Mouse (Mus musculus): Measurements from ENCODE around the gene Hpf1. TPM values are rescaled to one million over a fixed set of nuclear protein-coding genes. Genes with fewer than 3 reads are reported as not detected.

Hpf1 gene
- total RNA-seq (2021): 10 to 100 TPM; 52.6 TPM
- long read RNA-seq, experiment 1, transcript Hpf1-201 (8 exons, 1,191 nt): major isoform, 74 of 97 reads
- long read RNA-seq, experiment 1, transcript Hpf1-205 (7 exons, 1,000 nt): minor isoform, 5 of 97 reads
- long read RNA-seq, experiment 1, partial matches to known transcripts: 3 of 97 reads
- long read RNA-seq, experiment 1, other reads (novel, unspliced or antisense): 12 of 97 reads
- long read RNA-seq, experiment 2, transcript Hpf1-205 (7 exons, 1,000 nt): minor isoform, 6 of 71 reads
- long read RNA-seq, experiment 2, transcript Hpf1-201 (8 exons, 1,191 nt): major isoform, 52 of 71 reads
- long read RNA-seq, experiment 2, partial matches to known transcripts: 4 of 71 reads
- long read RNA-seq, experiment 2, other reads (novel, unspliced or antisense): 6 of 71 reads

GRCm38 (mm10) chr8:60889843-60890519 lies at the start of gene Hpf1:
TSS of gene Hpf1 (plus strand) at chr8:60890418.
- peak; percentile 88 to 93 for DNase-seq (ENCODE audit: low spot score in 2 of 2)

- DNase-seq (ENCODE audit: low spot score in 2 of 2): no peak
Observed at GRCm38 (mm10) chr8:60842388-60842787, 47.8 kb upstream of the Hpf1 start.

GRCm38 (mm10) chr8:60857559-60857958 lies 32.7 kb upstream of the Hpf1 start:
- no peak for DNase-seq (ENCODE audit: low spot score in 2 of 2)

- DNase-seq (ENCODE audit: low spot score in 2 of 2): no peak
Observed at GRCm38 (mm10) chr8:60858091-60858490, 32.1 kb upstream of the Hpf1 start.

- DNase-seq (ENCODE audit: low spot score in 2 of 2): no peak
Observed at GRCm38 (mm10) chr8:60858911-60859476, 31.2 kb upstream of the Hpf1 start.

GRCm38 (mm10) chr8:60859605-60860004 lies 30.6 kb upstream of the Hpf1 start:
- DNase-seq (ENCODE audit: low spot score in 2 of 2): peak; percentile 72 to 78

GRCm38 (mm10) chr8:60860749-60861148 lies 29.5 kb upstream of the Hpf1 start:
- DNase-seq (ENCODE audit: low spot score in 2 of 2): no peak

- DNase-seq (ENCODE audit: low spot score in 2 of 2): no peak
Observed at GRCm38 (mm10) chr8:60861783-60862182, 28.4 kb upstream of the Hpf1 start.

GRCm38 (mm10) chr8:60864875-60865274 lies 25.3 kb upstream of the Hpf1 start:
- DNase-seq (ENCODE audit: low spot score in 2 of 2): no peak

- peak; percentile 65 to 83 for DNase-seq (ENCODE audit: low spot score in 2 of 2)
Observed at GRCm38 (mm10) chr8:60865504-60866114, 24.6 kb upstream of the Hpf1 start.

GRCm38 (mm10) chr8:60867468-60868115 lies 22.6 kb upstream of the Hpf1 start:
- DNase-seq (ENCODE audit: low spot score in 2 of 2): peak; percentile 39 to 56

- no peak for DNase-seq (ENCODE audit: low spot score in 2 of 2)
Observed at GRCm38 (mm10) chr8:60868236-60868965, 21.8 kb upstream of the Hpf1 start.

GRCm38 (mm10) chr8:60869761-60870160 lies 20.5 kb upstream of the Hpf1 start:
- no peak for DNase-seq (ENCODE audit: low spot score in 2 of 2)

- no peak for DNase-seq (ENCODE audit: low spot score in 2 of 2)
Observed at GRCm38 (mm10) chr8:60870231-60871193, 19.7 kb upstream of the Hpf1 start.

- no peak for DNase-seq (ENCODE audit: low spot score in 2 of 2)
Observed at GRCm38 (mm10) chr8:60878617-60879016, 11.6 kb upstream of the Hpf1 start.

- DNase-seq (ENCODE audit: low spot score in 2 of 2): no peak
Observed at GRCm38 (mm10) chr8:60883419-60884137, 6.6 kb upstream of the Hpf1 start.

GRCm38 (mm10) chr8:60886736-60887135 lies 3.5 kb upstream of the Hpf1 start:
- no peak for DNase-seq (ENCODE audit: low spot score in 2 of 2)

GRCm38 (mm10) chr8:60889131-60889842 lies 931 bp upstream of the Hpf1 start:
- peak in 1 of 2 experiments; percentile 33 for DNase-seq (ENCODE audit: low spot score in 2 of 2)
